Mouse (Mus musculus) embryonic facial prominence, embryonic 10.5 days (tissue): ENCODE results near the gene Rpp14. TPM values are rescaled to one million over a fixed set of nuclear protein-coding genes. Genes with fewer than 3 reads are reported as not detected.

Experiments
- DNase-seq: peaks from one replicate; pipeline ENCODE4 v3.0.0-alpha.2; 2017; ENCODE audit warnings: low spot score
- H3K27ac ChIP-seq: fragments of 300-500 bp; sonication (generic); replicated peaks from 2 replicates; pipeline ENCODE4 v1.5.1; 2016; ENCODE audit warnings: mild to moderate bottlenecking
- H3K27me3 ChIP-seq: fragments of 300-500 bp; sonication (generic); replicated peaks from 2 replicates; pipeline ENCODE4 v1.6.1; 2016; ENCODE audit warnings: low read depth, mild to moderate bottlenecking; ENCODE audit not compliant: poor library complexity, severe bottlenecking
- H3K36me3 ChIP-seq: fragments of 300-500 bp; sonication (generic); replicated peaks from 2 replicates; pipeline ENCODE4 v1.6.1; 2016; ENCODE audit warnings: mild to moderate bottlenecking, moderate library complexity
- H3K4me1 ChIP-seq: fragments of 300-500 bp; sonication (generic); 2 replicates; pipeline ENCODE4 v1.6.1; 2016
- H3K4me3 ChIP-seq: fragments of 300-500 bp; sonication (generic); 2 replicates; pipeline ENCODE4 v1.5.1; 2016; ENCODE audit warnings: mild to moderate bottlenecking, moderate library complexity
- H3K9me3 ChIP-seq: fragments of 300-500 bp; sonication (generic); 2 replicates; pipeline ENCODE4 v1.6.1; 2016; ENCODE audit warnings: mild to moderate bottlenecking
- WGBS: fragments of 180-500 bp; shearing (Covaris S2); methylation state at CpG from one replicate; pipeline ENCODE4 v1.1.7; 2016; 5-methylcytosine and 5-hydroxymethylcytosine counted together
- polyA plus RNA-seq: library from polyadenylated mRNA; unstranded; fragments of >200 nt; fragmentation: Nextera tagmentation; extraction: Ambion mirVana; gene quantifications from 2 replicates; pipeline ENCODE4 v1.2.1, GENCODE M21; 2016

Rpp14 gene
- polyA plus RNA-seq, 1 experiment from 2014 or later: 61.5 TPM

- no peaks in the 10 kb centered on the region for H3K27me3 ChIP-seq
- no peak overlapping the region for H3K27ac ChIP-seq
- H3K4me1 ChIP-seq: no peaks in the 10 kb centered on the region
- WGBS: 83% methylated on average over 7 of the region's 7 CpGs
- H3K36me3 ChIP-seq: peaks cover 9% of the 10 kb centered on the region
- H3K4me3 ChIP-seq: no peak overlapping the region
- no peaks in the 10 kb centered on the region for H3K9me3 ChIP-seq
- DNase-seq: no peak
Measured at GRCm38 (mm10) chr14:8124046-8124881, 44.1 kb downstream of the Rpp14 start.

GRCm38 (mm10) chr14:8127971-8128370 lies 47.8 kb downstream of the Rpp14 start:
- no peak for DNase-seq
- WGBS: 77% methylated on average over 5 of the region's 5 CpGs
- H3K36me3 ChIP-seq: peaks cover 9% of the 10 kb centered on the region

GRCm38 (mm10) chr14:8132789-8133188 lies 52.6 kb downstream of the Rpp14 start:
- Histone ChIP-seq H3K27ac (no peak overlapping the region), H3K9me3 (no peaks in the 10 kb centered on the region), H3K4me3 (no peak overlapping the region), H3K27me3 (no peaks in the 10 kb centered on the region), H3K4me1 (no peaks in the 10 kb centered on the region), H3K36me3 (no peaks in the 10 kb centered on the region)
- WGBS: 84% methylated on average over 8 of the region's 8 CpGs
- DNase-seq: no peak

More at GRCm38 (mm10) chr14:8127971-8128370, 47.8 kb downstream of the Rpp14 start:
- no peak overlapping the region for H3K27ac ChIP-seq
- no peaks in the 10 kb centered on the region for H3K4me1 ChIP-seq
- H3K9me3 ChIP-seq: no peaks in the 10 kb centered on the region
- no peak overlapping the region for H3K4me3 ChIP-seq
- H3K27me3 ChIP-seq: no peaks in the 10 kb centered on the region

GRCm38 (mm10) chr14:8134234-8134633 lies 54.1 kb downstream of the Rpp14 start:
- Histone ChIP-seq H3K9me3 (no peaks in the 10 kb centered on the region), H3K4me1 (no peaks in the 10 kb centered on the region), H3K27me3 (no peaks in the 10 kb centered on the region), H3K27ac (no peak overlapping the region), H3K4me3 (no peak overlapping the region), H3K36me3 (no peaks in the 10 kb centered on the region)
- WGBS: 63% methylated on average over 2 of the region's 2 CpGs
- no peak for DNase-seq

GRCm38 (mm10) chr14:8135130-8135529 lies 55.0 kb downstream of the Rpp14 start:
- DNase-seq: no peak
- Histone ChIP-seq H3K9me3 (no peaks in the 10 kb centered on the region), H3K4me1 (peaks cover 3% of the 10 kb centered on the region; the same call in 1 of the 2 replicates), H3K4me3 (no peak overlapping the region), H3K27me3 (no peaks in the 10 kb centered on the region), H3K36me3 (no peaks in the 10 kb centered on the region), H3K27ac (no peak overlapping the region)
- WGBS: 74% methylated on average over 3 of the region's 3 CpGs

GRCm38 (mm10) chr14:8139724-8140710 lies 59.9 kb downstream of the Rpp14 start:
- no peaks in the 10 kb centered on the region for H3K27me3 ChIP-seq
- no peaks in the 10 kb centered on the region for H3K9me3 ChIP-seq
- DNase-seq: no peak
- H3K4me1 ChIP-seq: peaks cover 7% of the 10 kb centered on the region; the same call in 1 of the 2 replicates
- no peak overlapping the region for H3K4me3 ChIP-seq
- WGBS: 51% methylated on average over 23 of the region's 23 CpGs
- H3K36me3 ChIP-seq: peaks cover 7% of the 10 kb centered on the region
- H3K27ac ChIP-seq: peak overlapping the region; percentile 35; the same call in 1 of the 2 replicates

GRCm38 (mm10) chr14:8141131-8141530 lies 61.0 kb downstream of the Rpp14 start:
- peaks cover 7% of the 10 kb centered on the region; the same call in 1 of the 2 replicates for H3K4me1 ChIP-seq
- DNase-seq: no peak
- no peaks in the 10 kb centered on the region for H3K27me3 ChIP-seq
- peaks cover 11% of the 10 kb centered on the region for H3K36me3 ChIP-seq
- no peak overlapping the region for H3K4me3 ChIP-seq
- no peak overlapping the region for H3K27ac ChIP-seq
- H3K9me3 ChIP-seq: no peaks in the 10 kb centered on the region
- 83% methylated on average over 2 of the region's 2 CpGs for WGBS

Other genes with a start within 250 kb of the Rpp14 start
- gene Gm45521, start 123.1 kb upstream of the Rpp14 start, polyA plus RNA-seq: 0.48 TPM in 1 of 2 replicates, not detected in the other
- 0.04 TPM in 1 of 2 replicates, not detected in the other for gene Dnase1l3, start 85.8 kb upstream of the Rpp14 start, polyA plus RNA-seq
- gene Abhd6, start 77.5 kb upstream of the Rpp14 start, polyA plus RNA-seq: 16.9 and 17.6 TPM in 2 replicates
- gene Pxk, start 17.8 kb downstream of the Rpp14 start, polyA plus RNA-seq: 17.3 and 17.4 TPM in 2 replicates
- 200 and 214 TPM in 2 replicates for gene Pdhb, start 92.7 kb downstream of the Rpp14 start, polyA plus RNA-seq
- 6.3 and 8.3 TPM in 2 replicates for gene Kctd6, start 133.8 kb downstream of the Rpp14 start, polyA plus RNA-seq
- not detected in 2 replicates for gene Acox2, start 179.0 kb downstream of the Rpp14 start, polyA plus RNA-seq
- gene Fam107a, start 237.7 kb downstream of the Rpp14 start, polyA plus RNA-seq: 1.1 and 1.6 TPM in 2 replicates